Mouse (Mus musculus) liver, embryonic 14.5 days (tissue): ENCODE data around the gene Scn4a. TPM values are rescaled to one million over a fixed set of nuclear protein-coding genes. Genes with fewer than 3 reads are reported as not detected.

Experiments used
- ATAC-seq: fragments of 200-750 bp; cut with Nextera tagmentation; 2 replicates; pipeline ENCODE4 v1.8.0; 2017; ENCODE audit warnings: moderate number of reproducible peaks, mild to moderate bottlenecking, moderate library complexity; ENCODE audit not compliant: insufficient read depth
- DNase-seq, 3 experiments: peaks; one replicate each; pipeline ENCODE4 v3.0.0-alpha.2; 2012 to 2013; ENCODE audit warnings: low read depth in 3 of 3, low spot score in 3 of 3
- H3K27ac ChIP-seq: fragments of 300-500 bp; sonication (generic); 2 replicates; pipeline ENCODE4 v1.5.1; 2014; ENCODE audit warnings: moderate library complexity, mild to moderate bottlenecking, control low read depth, inconsistent platforms
- H3K27me3 ChIP-seq: fragments of 300-500 bp; sonication (generic); 2 replicates; pipeline ENCODE4 v1.6.1; 2014; ENCODE audit warnings: mild to moderate bottlenecking, low read length, moderate library complexity; ENCODE audit not compliant: control insufficient read depth, insufficient read depth
- H3K36me3 ChIP-seq: fragments of 300-500 bp; sonication (generic); replicated peaks from 2 replicates; pipeline ENCODE4 v1.6.1; 2014; ENCODE audit warnings: low read depth; ENCODE audit not compliant: control insufficient read depth, insufficient read depth
- H3K4me1 ChIP-seq, 2 experiments: fragments of 200-500 bp in 1 of 2; fragments of 300-500 bp in 1 of 2; sonication (generic) in 1 of 2; replicated peaks; 2 replicates each; pipeline ENCODE4 v1.6.1; 2012 to 2014; ENCODE audit warnings: antibody characterized with exemption in 1 of 2, inconsistent platforms in 1 of 2, low read length in 1 of 2; ENCODE audit not compliant: control insufficient read depth in 2 of 2, insufficient read depth in 2 of 2
- H3K4me2 ChIP-seq: fragments of 300-500 bp; sonication (generic); 2 replicates; pipeline ENCODE4 v1.6.1; 2014; ENCODE audit warnings: low read depth, mild to moderate bottlenecking, control low read depth, moderate library complexity
- H3K4me3 ChIP-seq, 2 experiments: fragments of 200-500 bp in 1 of 2; fragments of 300-500 bp in 1 of 2; sonication (generic) in 1 of 2; 2 replicates each; pipeline ENCODE4 v1.5.1; 2012 to 2014; ENCODE audit warnings: low read depth in 2 of 2, low read length in 2 of 2, mild to moderate bottlenecking in 2 of 2, control low read depth in 1 of 2, inconsistent platforms in 1 of 2, moderate library complexity in 1 of 2; ENCODE audit not compliant: insufficient read depth in 1 of 2
- H3K9ac ChIP-seq: fragments of 300-500 bp; sonication (generic); replicated peaks from 2 replicates; pipeline ENCODE4 v1.6.1; 2014; ENCODE audit warnings: mild to moderate bottlenecking, control low read depth, moderate library complexity
- H3K9me3 ChIP-seq: fragments of 300-500 bp; sonication (generic); 2 replicates; pipeline ENCODE4 v1.6.1; 2016; ENCODE audit warnings: low read length, mixed read lengths; ENCODE audit not compliant: control insufficient read depth
- CTCF ChIP-seq: IDR thresholded peaks from 2 replicates; pipeline ENCODE4 v1.5.1; 2016; ENCODE audit warnings: antibody characterized with exemption, low read depth, control low read depth
- EP300 ChIP-seq: IDR thresholded peaks from 2 replicates; pipeline ENCODE4 v1.6.1; 2016; ENCODE audit warnings: antibody characterized with exemption, low read depth
- WGBS: fragments of 180-500 bp; shearing (Covaris S2); extraction: QIAGEN DNeasy Blood & Tissue Kit; methylation state at CpG from one replicate; pipeline ENCODE4 v1.1.7; 2014; ENCODE audit not compliant: insufficient replicate concordance; 5-methylcytosine and 5-hydroxymethylcytosine counted together
- polyA plus RNA-seq, 2 experiments: library from polyadenylated mRNA; depleted of rRNA in 1 of 2; stranded (reverse) in 1 of 2; unstranded in 1 of 2; fragments of >200 nt; fragmentation: Nextera tagmentation in 1 of 2; extraction: Ambion mirVana in 1 of 2; gene quantifications; 2 replicates each; pipeline versions ENCODE4 v1.2.1 to v1.2.3; 2012 to 2014

Gene Scn4a
- polyA plus RNA-seq, 2 experiments: 0.01 TPM; not detected in 1

- TF ChIP-seq EP300 (no peak), CTCF (no peak)
- H3K9ac ChIP-seq: no peak overlapping the region
- no peak overlapping the region for H3K4me2 ChIP-seq
- DNase-seq (no peak), ATAC-seq (no peak)
- H3K36me3 ChIP-seq: no peaks in the 10 kb centered on the region
- peaks cover 13 to 30% of the 10 kb centered on the region in 2 experiments for H3K4me1 ChIP-seq
- WGBS: 65% methylated on average over 1 of the region's 1 CpGs
- H3K4me3 ChIP-seq: no peak overlapping the region
- no peak overlapping the region for H3K27ac ChIP-seq
- no peaks in the 10 kb centered on the region for H3K9me3 ChIP-seq
- H3K27me3 ChIP-seq: no peaks in the 10 kb centered on the region
These were observed 78.7 kb downstream of the Scn4a start for GRCm38 (mm10) chr11:106274374-106274773.

GRCm38 (mm10) chr11:106273811-106274210 is 79.3 kb downstream of the Scn4a start:
- no peaks in the 10 kb centered on the region for H3K27me3 ChIP-seq
- H3K4me3 ChIP-seq: peak overlapping the region in 1 of 2 experiments; percentile 85; a peak in 1 of 4 replicates
- no peak overlapping the region for H3K9ac ChIP-seq
- H3K9me3 ChIP-seq: no peaks in the 10 kb centered on the region
- no peaks in the 10 kb centered on the region for H3K36me3 ChIP-seq
- ATAC-seq (no peak), DNase-seq (no peak)
- TF ChIP-seq EP300: no peak
- no peak for TF ChIP-seq CTCF
- WGBS: 80% methylated on average over 6 of the region's 6 CpGs
- peak overlapping the region; percentile 87 for H3K4me2 ChIP-seq
- peaks cover 17 to 34% of the 10 kb centered on the region in 2 experiments for H3K4me1 ChIP-seq
- H3K27ac ChIP-seq: no peak overlapping the region

DNA sequence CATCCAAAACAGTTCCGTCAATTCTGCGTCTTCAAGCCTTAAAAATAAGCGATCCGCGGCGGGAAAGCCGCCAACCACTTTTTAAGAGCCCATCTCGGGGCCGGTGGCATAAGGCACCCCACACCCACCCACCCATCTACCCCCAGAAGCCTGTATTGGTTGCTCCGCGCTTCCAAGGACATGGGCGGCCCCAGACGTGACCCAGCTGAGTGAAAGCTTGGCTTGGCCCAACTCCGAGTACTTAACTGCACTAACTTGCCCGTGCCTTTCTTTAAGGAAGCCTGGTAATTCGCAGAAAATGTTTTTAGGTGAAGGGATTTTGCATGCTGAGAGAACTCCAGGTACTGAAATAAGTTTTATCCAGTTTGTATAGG is 79.8 kb downstream of the Scn4a start:
- no peaks in the 10 kb centered on the region for H3K27me3 ChIP-seq
- no peaks in the 10 kb centered on the region for H3K36me3 ChIP-seq
- peak overlapping the region; percentile 67 to 85 for H3K4me3 ChIP-seq
- 7% methylated on average over 16 of the region's 16 CpGs for WGBS
- peak overlapping the region; percentile 87 for H3K4me2 ChIP-seq
- H3K9me3 ChIP-seq: no peaks in the 10 kb centered on the region
- H3K4me1 ChIP-seq: peaks cover 17 to 37% of the 10 kb centered on the region in 2 experiments
- DNase-seq: no peak
- no peak for TF ChIP-seq CTCF
- no peak for TF ChIP-seq EP300
- ATAC-seq: peak; percentile 9; the same call in 1 of the 2 replicates
- H3K9ac ChIP-seq: peak overlapping the region; percentile 66
- peak overlapping the region; percentile 63 for H3K27ac ChIP-seq

GRCm38 (mm10) chr11:106272644-106273310 is 80.3 kb downstream of the Scn4a start, which contains the start of gene Smarcd2:
Gene Smarcd2 (minus strand): TSS chr11:106272972.
- ATAC-seq (peak; percentile 93), DNase-seq (peak; percentile 98)
- Histone ChIP-seq H3K27ac (peak within 1 kb of the TSS; percentile 63), H3K9me3 (no peaks in the 10 kb centered on the region), H3K9ac (peak within 1 kb of the TSS; percentile 95), H3K27me3 (no peaks in the 10 kb centered on the region), H3K4me2 (peak within 1 kb of the TSS; percentile 92), H3K36me3 (no peaks in the 10 kb centered on the region; the same call in 1 of the 2 replicates), H3K4me3 (peak within 1 kb of the TSS; percentile 76 to 85), H3K4me1 (peaks cover 17 to 37% of the 10 kb centered on the region in 2 experiments)
- WGBS: under 1% methylated on average over 72 of the region's 72 CpGs
- no peak for TF ChIP-seq CTCF
- peak; percentile 47 for TF ChIP-seq EP300

DNA sequence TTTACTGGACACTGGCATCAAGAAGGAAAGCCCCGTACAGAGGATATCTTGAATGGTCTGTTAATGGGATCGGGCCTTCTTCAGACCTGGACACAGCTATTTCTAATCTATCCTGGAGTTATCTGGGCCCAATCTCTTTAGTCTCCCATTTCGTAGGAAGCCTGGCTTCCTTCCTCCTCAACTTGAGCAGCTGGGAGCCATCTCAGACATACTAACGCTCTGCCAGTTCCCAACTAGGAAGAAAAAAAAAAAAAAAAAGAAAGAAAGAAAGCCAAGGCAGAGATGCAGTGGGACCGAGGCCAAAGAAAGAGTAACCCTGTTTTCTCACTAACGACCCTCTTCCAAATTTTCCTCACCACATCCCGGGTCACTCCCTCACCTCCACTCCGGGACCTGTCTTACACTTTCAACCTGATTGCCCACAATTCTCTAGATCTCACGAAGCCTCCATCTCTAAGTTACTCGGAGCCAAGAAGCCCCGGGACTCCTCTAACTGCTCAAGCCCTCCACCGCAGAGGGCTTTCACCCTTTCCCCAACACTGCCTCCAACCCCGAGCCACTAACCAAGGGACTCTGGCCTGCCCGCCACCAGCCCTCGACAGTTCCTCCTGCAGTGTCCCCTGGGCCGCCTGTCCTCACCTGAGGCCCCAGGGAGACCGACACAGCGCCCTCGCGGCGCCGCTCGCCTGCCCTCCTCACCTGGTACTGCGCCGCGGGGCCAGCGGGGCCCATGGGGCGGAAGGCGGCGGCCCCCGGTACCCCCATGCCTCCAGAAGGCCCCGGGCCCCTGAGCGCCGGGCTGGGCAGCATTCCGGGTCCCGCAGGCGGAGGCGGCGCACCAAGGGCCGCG is 81.1 kb downstream of the Scn4a start:
- WGBS: 1% methylated on average over 41 of the region's 41 CpGs
- H3K4me1 ChIP-seq: peaks cover 17 to 37% of the 10 kb centered on the region in 2 experiments
- H3K4me3 ChIP-seq: peak overlapping the region; percentile 76 to 85

More for the DNA sequence above, 81.1 kb downstream of the Scn4a start:
- H3K27me3 ChIP-seq: no peaks in the 10 kb centered on the region
- ATAC-seq: peak; percentile 48
- H3K27ac ChIP-seq: peak overlapping the region; percentile 58
- peak overlapping the region; percentile 95 for H3K9ac ChIP-seq
- TF ChIP-seq EP300: no peak
- no peak; the same call in 1 of the 2 replicates for TF ChIP-seq CTCF
- H3K9me3 ChIP-seq: no peaks in the 10 kb centered on the region
- H3K4me2 ChIP-seq: peak overlapping the region; percentile 92
- no peak for DNase-seq
- peaks cover 3% of the 10 kb centered on the region for H3K36me3 ChIP-seq
